Mouse (Mus musculus) heart, adult 2 months (tissue): ENCODE measurements around the gene Pard6b. TPM values are rescaled to one million over a fixed set of nuclear protein-coding genes. Genes with fewer than 3 reads are reported as not detected.

Experiments
- DNase-seq, 2 experiments: peaks; one replicate each; pipeline ENCODE4 v3.0.0; 2021
- H3K27ac ChIP-seq: fragments of 200-600 bp; 2 replicates; pipeline ENCODE4 v1.8.1; 2022
- H3K27me3 ChIP-seq: fragments of 200-500 bp; 2 replicates; pipeline ENCODE4 v1.6.1; 2012; ENCODE audit warnings: mild to moderate bottlenecking, low read length, inconsistent platforms, mixed read lengths; ENCODE audit not compliant: control insufficient read depth, insufficient read depth
- H3K36me3 ChIP-seq: fragments of 200-500 bp; 2 replicates; pipeline ENCODE4 v1.6.1; 2012; ENCODE audit warnings: low read length, inconsistent platforms; ENCODE audit not compliant: control insufficient read depth, insufficient read depth
- H3K4me1 ChIP-seq: fragments of 200-500 bp; 2 replicates; pipeline ENCODE4 v1.6.1; 2011; ENCODE audit warnings: low read length; ENCODE audit not compliant: control insufficient read depth, insufficient read depth
- H3K4me3 ChIP-seq: fragments of 200-600 bp; 2 replicates; pipeline ENCODE4 v1.8.1; 2022
- H3K79me2 ChIP-seq: fragments of 200-500 bp; replicated peaks from 2 replicates; pipeline ENCODE4 v1.6.1; 2012; ENCODE audit warnings: mild to moderate bottlenecking, inconsistent platforms, low read length, moderate library complexity, mixed read lengths; ENCODE audit not compliant: control insufficient read depth, insufficient read depth
- H3K9ac ChIP-seq: fragments of 200-500 bp; 2 replicates; pipeline ENCODE4 v1.6.1; 2012; ENCODE audit warnings: low read depth, mild to moderate bottlenecking, control low read depth, inconsistent platforms, low read length, mixed read lengths
- CTCF ChIP-seq: fragments of 200-600 bp; IDR thresholded peaks from 2 replicates; pipeline ENCODE4 v1.8.1; 2022; ENCODE audit warnings: antibody characterized with exemption, mild to moderate bottlenecking, moderate library complexity
- EP300 ChIP-seq: fragments of 200-500 bp; IDR thresholded peaks from 2 replicates; pipeline ENCODE4 v1.6.1; 2011; ENCODE audit warnings: low read depth, low read length, control low read depth; ENCODE audit not compliant: insufficient read depth
- POLR2A ChIP-seq: fragments of 200-500 bp; IDR thresholded peaks from 2 replicates; pipeline ENCODE4 v1.6.1; 2011; ENCODE audit warnings: mild to moderate bottlenecking, low read depth, low read length, control low read depth; ENCODE audit not compliant: insufficient read depth
- WGBS: fragments of 180-500 bp; shearing (Covaris S2); methylation state at CpG from one replicate; pipeline ENCODE4 v1.1.7; 2018; 5-methylcytosine and 5-hydroxymethylcytosine counted together
- intact Hi-C: fragments of 180-260 bp; cut with DNase I; formaldehyde crosslinking; loops from one replicate; pipeline ENCODE4 v1.15.1; 2025
- polyA plus RNA-seq: library from polyadenylated mRNA; depleted of rRNA; stranded (reverse); fragments of >200 nt; gene quantifications from 2 replicates; pipeline ENCODE4 v1.2.3, GENCODE M21; 2012
- total RNA-seq, 2 experiments: library from RNA; stranded (reverse); gene quantifications; 2 replicates each; pipeline ENCODE4 v1.2.3; 2021

The Pard6b gene
- total and polyA plus RNA-seq, 3 experiments: 2.0 to 2.4 (median 2.2) TPM

GRCm38 (mm10) chr2:168086839-168087238 lies 6.0 kb downstream of the Pard6b start:
- intact Hi-C loops: no loop called here

DNA sequence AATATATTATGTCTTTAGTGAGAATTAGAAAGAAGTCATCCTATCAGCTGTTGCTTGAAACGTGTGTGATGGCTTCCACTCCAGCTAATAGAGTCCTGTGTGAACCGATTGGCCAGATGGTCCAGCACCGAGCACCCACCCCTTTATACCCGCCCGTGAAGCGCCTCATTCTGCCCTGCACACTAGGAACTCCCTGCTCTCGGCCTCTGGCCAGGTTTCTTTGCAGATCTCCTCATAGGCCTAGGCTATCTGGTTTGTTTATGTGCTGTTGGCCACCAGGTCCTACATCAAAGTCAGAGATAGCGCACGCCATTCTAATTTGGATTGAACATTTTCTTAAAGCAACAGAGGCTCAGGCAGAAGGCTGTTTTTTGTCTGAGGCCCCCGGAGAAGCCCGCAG lies 10.8 kb downstream of the Pard6b start:
- H3K36me3 ChIP-seq: no peaks in the 10 kb centered on the region
- TF ChIP-seq CTCF (no peak), POLR2A (no peak), EP300 (no peak)
- no peak for DNase-seq
- no peak overlapping the region for H3K27ac ChIP-seq
- no peaks in the 10 kb centered on the region for H3K79me2 ChIP-seq
- 45% methylated on average over 11 of the region's 11 CpGs for WGBS
- no peak overlapping the region for H3K9ac ChIP-seq
- no peaks in the 10 kb centered on the region for H3K4me1 ChIP-seq
- no peak overlapping the region for H3K4me3 ChIP-seq
- intact Hi-C loops: loop anchor here (10.0 kb wide), 1 partner anchor 407 kb away; the partner anchor contains the start of genes Cebpb and Tmem189
- no peaks in the 10 kb centered on the region for H3K27me3 ChIP-seq

More at GRCm38 (mm10) chr2:168086839-168087238, 6.0 kb downstream of the Pard6b start:
- H3K79me2 ChIP-seq: no peaks in the 10 kb centered on the region
- WGBS: 80% methylated on average over 9 of the region's 9 CpGs
- DNase-seq: no peak
- no peak overlapping the region for H3K4me3 ChIP-seq
- H3K27me3 ChIP-seq: no peaks in the 10 kb centered on the region
- no peaks in the 10 kb centered on the region for H3K36me3 ChIP-seq
- H3K27ac ChIP-seq: no peak overlapping the region
- TF ChIP-seq CTCF: no peak
- no peak for TF ChIP-seq POLR2A
- TF ChIP-seq EP300: no peak
- H3K9ac ChIP-seq: no peak overlapping the region
- H3K4me1 ChIP-seq: no peaks in the 10 kb centered on the region

DNA sequence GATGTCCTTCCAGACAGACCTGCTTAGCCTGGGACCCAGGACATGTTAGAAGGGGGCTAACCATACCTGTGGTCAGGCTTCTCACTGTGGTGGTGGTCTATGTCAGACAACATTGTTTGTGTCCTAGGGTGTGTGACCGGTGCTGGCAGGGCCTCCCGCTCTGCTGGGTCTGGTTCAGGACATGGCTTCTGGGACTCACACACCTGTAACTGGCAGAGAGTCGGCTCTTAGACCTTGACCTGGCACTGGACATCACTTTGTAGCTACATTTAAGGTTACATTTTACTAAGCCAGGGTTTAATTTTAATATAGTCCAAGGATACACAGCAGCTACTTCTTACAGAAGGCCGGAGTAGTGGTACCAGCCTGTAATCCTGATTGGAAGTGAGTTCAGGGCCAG lies 12.3 kb downstream of the Pard6b start:
- Histone ChIP-seq H3K79me2 (no peaks in the 10 kb centered on the region), H3K9ac (no peak overlapping the region), H3K27ac (no peak overlapping the region), H3K4me3 (no peak overlapping the region), H3K27me3 (no peaks in the 10 kb centered on the region), H3K4me1 (no peaks in the 10 kb centered on the region), H3K36me3 (no peaks in the 10 kb centered on the region)
- TF ChIP-seq CTCF (no peak), POLR2A (no peak), EP300 (no peak)
- DNase-seq: no peak
- 90% methylated on average over 4 of the region's 4 CpGs for WGBS
- intact Hi-C loops: loop anchor here (10.0 kb wide), 1 partner anchor 408 kb away; the partner anchor contains the start of genes Cebpb and Tmem189

DNA sequence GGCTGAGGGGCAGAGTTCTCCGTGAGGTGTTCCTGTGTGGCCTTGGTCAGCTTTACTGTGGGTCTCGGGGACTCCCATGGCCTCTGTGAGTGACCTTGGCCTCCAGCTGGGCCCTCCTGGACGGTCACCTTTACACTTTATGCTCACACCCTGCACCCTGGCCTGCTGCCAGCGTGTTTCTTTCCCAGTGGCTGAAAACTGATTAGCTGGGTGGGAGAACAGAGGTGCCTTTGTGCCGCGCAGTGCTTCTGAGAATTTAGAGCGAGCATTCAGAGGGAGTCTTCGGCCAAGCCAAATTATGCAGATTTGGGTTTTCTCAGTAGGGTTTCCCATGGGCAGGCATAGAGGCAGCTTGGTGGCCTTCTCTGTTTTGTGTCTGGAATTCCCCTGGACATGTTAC lies 14.3 kb downstream of the Pard6b start:
- intact Hi-C loops: loop anchor here (5.0 to 10.0 kb wide), 2 partner anchors 108 to 410 kb away; partner anchors contain the start of genes Cebpb and Tmem189
- Histone ChIP-seq H3K4me1 (no peaks in the 10 kb centered on the region), H3K27me3 (no peaks in the 10 kb centered on the region), H3K9ac (no peak overlapping the region), H3K79me2 (no peaks in the 10 kb centered on the region), H3K4me3 (no peak overlapping the region), H3K27ac (no peak overlapping the region), H3K36me3 (no peaks in the 10 kb centered on the region)
- WGBS: 44% methylated on average over 8 of the region's 8 CpGs
- DNase-seq: no peak
- TF ChIP-seq POLR2A: no peak
- no peak for TF ChIP-seq EP300
- TF ChIP-seq CTCF: no peak

DNA sequence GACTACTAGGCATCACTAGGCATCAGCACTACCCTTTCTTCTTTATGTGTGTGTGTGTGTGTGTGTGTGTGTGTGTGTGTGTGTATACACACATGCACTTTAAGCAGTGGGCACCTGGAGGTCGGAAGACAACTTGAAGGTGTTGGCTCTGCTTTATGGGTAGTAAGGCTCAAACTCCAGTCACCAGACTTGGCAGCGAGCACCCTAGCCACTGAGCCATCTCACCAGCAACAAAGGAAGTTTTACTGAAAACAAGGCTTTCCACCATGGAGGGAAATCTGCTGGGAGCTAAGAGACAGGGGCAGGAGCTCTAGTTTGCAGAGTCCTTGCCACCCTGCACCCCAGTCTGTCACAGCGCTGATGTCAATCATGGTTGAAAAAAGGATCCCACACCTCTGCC lies 15.7 kb downstream of the Pard6b start:
- intact Hi-C loops: loop anchor here (5.0 to 10.0 kb wide), 2 partner anchors 109 to 412 kb away; partner anchors contain the start of genes Cebpb and Tmem189
- no peak overlapping the region for H3K4me3 ChIP-seq
- H3K9ac ChIP-seq: no peak overlapping the region
- no peaks in the 10 kb centered on the region for H3K27me3 ChIP-seq
- TF ChIP-seq POLR2A: no peak
- no peak for TF ChIP-seq EP300
- no peak for TF ChIP-seq CTCF
- H3K36me3 ChIP-seq: no peaks in the 10 kb centered on the region
- no peak for DNase-seq
- H3K4me1 ChIP-seq: no peaks in the 10 kb centered on the region
- WGBS: 84% methylated on average over 3 of the region's 3 CpGs
- H3K27ac ChIP-seq: no peak overlapping the region
- no peaks in the 10 kb centered on the region for H3K79me2 ChIP-seq

GRCm38 (mm10) chr2:168098040-168098439 lies 17.2 kb downstream of the Pard6b start:
- Histone ChIP-seq H3K27me3 (no peaks in the 10 kb centered on the region), H3K9ac (no peak overlapping the region), H3K4me1 (no peaks in the 10 kb centered on the region), H3K79me2 (no peaks in the 10 kb centered on the region), H3K4me3 (peak overlapping the region; percentile 16; the same call in 1 of the 2 replicates), H3K36me3 (no peaks in the 10 kb centered on the region), H3K27ac (no peak overlapping the region)
- WGBS: 28% methylated on average over 6 of the region's 6 CpGs
- intact Hi-C loops: loop anchor here (1.0 to 10.0 kb wide), 3 partner anchors 46 to 413 kb away; partner anchors contain the start of genes Cebpb and Tmem189
- peak; percentile 72 to 78 for DNase-seq
- TF ChIP-seq POLR2A: no peak
- TF ChIP-seq EP300: 0 out of 2 replicates have a peak, but pooled peaks have one; percentile 43
- TF ChIP-seq CTCF: peak; percentile 88
